Mouse (Mus musculus): ENCODE data around the gene Kcna6. TPM values are rescaled to one million over a fixed set of nuclear protein-coding genes. Genes with fewer than 3 reads are reported as not detected.
A peak's percentile ranks its signal among the peaks of the same experiment; 100 is the strongest.

The Kcna6 gene
- total and polyA plus RNA-seq, 2 experiments from 2014 or later = 19.9 to 49.6 TPM

DNA sequence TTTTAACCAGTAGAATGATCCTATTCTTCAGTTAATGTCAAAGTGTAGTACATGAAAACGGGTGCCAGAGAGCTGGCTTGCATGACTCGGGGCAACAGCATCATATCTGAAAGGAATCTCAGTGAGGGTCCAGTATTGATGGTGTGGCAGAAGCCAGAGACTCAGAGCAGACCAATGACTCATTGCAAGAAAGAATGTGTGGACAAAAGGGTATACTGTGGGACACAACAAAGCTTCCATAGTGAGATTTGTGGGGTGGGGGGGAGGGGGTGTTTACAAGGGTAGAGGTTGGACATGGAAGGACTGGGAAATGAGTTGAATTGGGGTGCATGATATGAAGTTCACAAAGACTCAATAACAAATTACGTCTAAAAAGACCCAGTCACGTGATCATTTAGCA, 20.9 kb upstream of the Kcna6 start:
- DNase-seq = no peak
- Histone ChIP-seq H3K9me3 (ENCODE audit: low read length) (no peaks in the 10 kb centered on the region), H3K9ac (no peak overlapping the region), H3K4me1 (ENCODE audit: insufficient read depth) (peaks cover 3% of the 10 kb centered on the region; the same call in 1 of the 2 replicates), H3K36me3 (ENCODE audit: insufficient read depth) (no peaks in the 10 kb centered on the region), H3K27me3 (ENCODE audit: insufficient read depth, low read length) (no peaks in the 10 kb centered on the region), H3K27ac (ENCODE audit: low read depth, low read length) (no peak overlapping the region), H3K4me3 (ENCODE audit: low read depth, low read length) (no peak overlapping the region), H3K4me2 (ENCODE audit: low read depth) (no peak overlapping the region)
- TF ChIP-seq CTCF (IDR thresholded peaks at IDR 0.05; ENCODE audit: low read depth) = no peak
- no peak for ATAC-seq
- 84% methylated on average over 4 of the region's 4 CpGs for WGBS

DNA sequence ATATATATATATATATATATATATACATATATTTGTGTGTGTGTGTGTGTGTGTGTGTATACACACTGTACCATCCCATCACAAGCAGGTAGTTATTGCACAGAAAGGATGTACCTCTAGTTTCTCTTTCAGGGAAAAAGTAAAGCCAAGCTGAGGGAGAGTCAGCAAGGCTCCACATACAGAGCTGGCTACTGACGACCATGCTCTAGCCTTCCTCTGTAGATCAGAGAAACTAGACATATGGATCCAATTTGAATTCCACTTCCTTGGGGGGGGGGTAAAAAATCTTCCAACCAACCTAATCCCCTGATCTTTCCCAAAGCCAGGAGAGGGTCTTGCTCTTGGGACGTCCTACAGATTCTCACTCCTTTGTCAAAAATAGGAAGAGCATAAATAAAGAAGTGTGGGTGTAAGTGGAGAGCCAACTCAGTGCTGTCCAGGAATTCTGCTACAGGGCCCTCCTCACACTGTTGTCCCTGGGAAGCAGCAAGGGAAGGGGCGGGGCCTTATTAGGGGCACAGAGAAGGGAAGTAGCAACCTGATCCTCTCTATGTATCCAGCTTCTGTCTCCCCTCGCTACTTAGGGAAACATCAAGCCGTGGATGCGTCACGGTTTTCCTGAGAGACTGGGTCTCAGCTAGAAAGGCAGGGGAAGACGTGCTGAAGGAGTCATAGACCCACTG, 15.4 kb upstream of the Kcna6 start:
- Histone ChIP-seq H3K4me2 (ENCODE audit: low read depth) (no peak overlapping the region), H3K27ac (ENCODE audit: low read depth, low read length) (no peak overlapping the region), H3K4me3 (ENCODE audit: low read depth, low read length) (no peak overlapping the region), H3K27me3 (ENCODE audit: insufficient read depth, low read length) (no peaks in the 10 kb centered on the region), H3K9ac (no peak overlapping the region), H3K4me1 (ENCODE audit: insufficient read depth) (0 out of 2 replicates have a peak, but pooled peaks cover 3% of the 10 kb centered on the region), H3K9me3 (ENCODE audit: low read length) (no peaks in the 10 kb centered on the region), H3K36me3 (ENCODE audit: insufficient read depth) (no peaks in the 10 kb centered on the region)
- no peak for TF ChIP-seq CTCF (IDR thresholded peaks at IDR 0.05; ENCODE audit: low read depth)
- ATAC-seq (no peak), DNase-seq (no peak)
- 42% methylated on average over 8 of the region's 8 CpGs for WGBS

DNA sequence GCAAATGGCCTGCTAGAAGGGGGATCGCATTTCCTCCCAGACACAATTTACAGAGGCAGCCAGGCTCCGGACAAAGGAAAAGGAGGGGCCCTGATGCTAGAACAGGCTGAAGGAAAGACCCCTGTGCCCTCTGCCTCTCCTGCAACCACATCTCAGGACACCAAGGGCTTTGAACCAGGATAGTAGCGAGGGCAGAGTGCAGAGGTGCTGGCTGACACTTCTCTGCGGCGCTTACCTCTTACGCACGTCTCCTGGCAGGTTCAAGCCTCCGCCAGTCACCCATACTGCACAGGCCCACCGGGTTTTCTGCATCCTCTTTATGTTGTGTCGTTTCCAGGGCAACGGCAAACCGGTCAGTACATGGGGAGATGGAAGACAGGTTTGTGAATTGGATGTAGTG, 12.0 kb upstream of the Kcna6 start:
- no peak for TF ChIP-seq CTCF (IDR thresholded peaks at IDR 0.05; ENCODE audit: low read depth)
- H3K27ac ChIP-seq (ENCODE audit: low read depth, low read length) = peak overlapping the region; percentile 15; the same call in 1 of the 2 replicates
- DNase-seq = no peak
- H3K4me3 ChIP-seq (ENCODE audit: low read depth, low read length) = no peak overlapping the region
- H3K4me1 ChIP-seq (ENCODE audit: insufficient read depth) = 0 out of 2 replicates have a peak, but pooled peaks cover 3% of the 10 kb centered on the region
- no peaks in the 10 kb centered on the region for H3K27me3 ChIP-seq (ENCODE audit: insufficient read depth, low read length)
- 27% methylated on average over 12 of the region's 12 CpGs for WGBS
- H3K36me3 ChIP-seq (ENCODE audit: insufficient read depth) = no peaks in the 10 kb centered on the region
- peak; percentile 85 for ATAC-seq
- no peaks in the 10 kb centered on the region for H3K9me3 ChIP-seq (ENCODE audit: low read length)
- no peak overlapping the region for H3K9ac ChIP-seq
- H3K4me2 ChIP-seq (ENCODE audit: low read depth) = peak overlapping the region; percentile 23; the same call in 1 of the 2 replicates

DNA sequence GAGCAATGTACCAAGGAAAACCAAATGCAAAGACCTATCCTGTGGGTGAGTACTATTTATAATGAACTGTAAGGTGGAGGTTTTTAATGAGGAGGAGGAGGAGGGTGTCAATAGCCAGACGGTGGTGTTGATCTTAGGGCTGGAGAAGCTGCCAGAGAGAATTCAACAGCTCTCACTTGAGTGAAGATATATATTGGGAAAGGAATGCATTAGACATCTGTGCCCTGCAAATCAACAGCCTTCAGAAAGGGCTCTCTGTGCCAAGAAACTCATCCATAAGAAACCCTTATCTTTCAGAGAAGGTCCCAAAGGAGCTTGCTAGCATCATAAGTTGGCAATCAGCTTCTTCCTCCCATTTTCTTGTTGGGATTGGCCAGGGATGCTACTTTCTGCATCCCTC, 5.4 kb upstream of the Kcna6 start:
- DNase-seq = no peak
- H3K36me3 ChIP-seq (ENCODE audit: insufficient read depth) = no peaks in the 10 kb centered on the region
- H3K4me1 ChIP-seq (ENCODE audit: insufficient read depth) = no peaks in the 10 kb centered on the region
- H3K4me2 ChIP-seq (ENCODE audit: low read depth) = no peak overlapping the region
- H3K4me3 ChIP-seq (ENCODE audit: low read depth, low read length) = no peak overlapping the region
- WGBS = 29% methylated on average over 1 of the region's 1 CpGs
- H3K27me3 ChIP-seq (ENCODE audit: insufficient read depth, low read length) = no peaks in the 10 kb centered on the region
- TF ChIP-seq CTCF (IDR thresholded peaks at IDR 0.05; ENCODE audit: low read depth) = no peak
- peak; percentile 38; the same call in 1 of the 2 replicates for ATAC-seq
- H3K27ac ChIP-seq (ENCODE audit: low read depth, low read length) = no peak overlapping the region
- no peaks in the 10 kb centered on the region for H3K9me3 ChIP-seq (ENCODE audit: low read length)
- no peak overlapping the region for H3K9ac ChIP-seq

DNA sequence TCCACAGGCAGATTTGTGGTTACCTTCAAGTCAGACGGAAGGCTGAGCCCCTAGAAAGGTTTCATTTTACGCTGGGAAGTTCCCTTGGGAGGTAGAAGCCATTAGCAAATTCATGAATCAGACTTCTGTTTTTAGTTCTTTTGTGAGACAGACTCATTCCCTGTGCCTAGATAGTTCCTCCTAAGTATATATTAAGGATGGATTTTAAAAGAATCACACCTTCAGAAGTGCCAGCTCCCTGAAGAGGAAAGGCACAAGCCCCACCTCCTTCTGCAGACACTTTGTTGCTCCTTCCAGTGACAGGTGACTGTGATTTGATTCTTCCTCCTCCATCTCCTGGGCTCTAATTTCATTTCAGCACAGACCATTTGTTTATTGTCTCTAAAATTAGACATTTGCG, 2.1 kb upstream of the Kcna6 start:
- Histone ChIP-seq H3K9ac (no peak overlapping the region), H3K27ac (ENCODE audit: low read depth, low read length) (0 out of 2 replicates have a peak overlapping the region, but pooled peaks have one; percentile 21), H3K27me3 (ENCODE audit: insufficient read depth, low read length) (no peaks in the 10 kb centered on the region), H3K4me1 (ENCODE audit: insufficient read depth) (no peaks in the 10 kb centered on the region), H3K4me2 (ENCODE audit: low read depth) (no peak overlapping the region), H3K4me3 (ENCODE audit: low read depth, low read length) (no peak overlapping the region), H3K36me3 (ENCODE audit: insufficient read depth) (no peaks in the 10 kb centered on the region; the same call in 1 of the 2 replicates), H3K9me3 (ENCODE audit: low read length) (no peaks in the 10 kb centered on the region)
- no peak for ATAC-seq
- 69% methylated on average over 3 of the region's 3 CpGs for WGBS
- TF ChIP-seq CTCF (IDR thresholded peaks at IDR 0.05; ENCODE audit: low read depth) = no peak
- DNase-seq = no peak

DNA sequence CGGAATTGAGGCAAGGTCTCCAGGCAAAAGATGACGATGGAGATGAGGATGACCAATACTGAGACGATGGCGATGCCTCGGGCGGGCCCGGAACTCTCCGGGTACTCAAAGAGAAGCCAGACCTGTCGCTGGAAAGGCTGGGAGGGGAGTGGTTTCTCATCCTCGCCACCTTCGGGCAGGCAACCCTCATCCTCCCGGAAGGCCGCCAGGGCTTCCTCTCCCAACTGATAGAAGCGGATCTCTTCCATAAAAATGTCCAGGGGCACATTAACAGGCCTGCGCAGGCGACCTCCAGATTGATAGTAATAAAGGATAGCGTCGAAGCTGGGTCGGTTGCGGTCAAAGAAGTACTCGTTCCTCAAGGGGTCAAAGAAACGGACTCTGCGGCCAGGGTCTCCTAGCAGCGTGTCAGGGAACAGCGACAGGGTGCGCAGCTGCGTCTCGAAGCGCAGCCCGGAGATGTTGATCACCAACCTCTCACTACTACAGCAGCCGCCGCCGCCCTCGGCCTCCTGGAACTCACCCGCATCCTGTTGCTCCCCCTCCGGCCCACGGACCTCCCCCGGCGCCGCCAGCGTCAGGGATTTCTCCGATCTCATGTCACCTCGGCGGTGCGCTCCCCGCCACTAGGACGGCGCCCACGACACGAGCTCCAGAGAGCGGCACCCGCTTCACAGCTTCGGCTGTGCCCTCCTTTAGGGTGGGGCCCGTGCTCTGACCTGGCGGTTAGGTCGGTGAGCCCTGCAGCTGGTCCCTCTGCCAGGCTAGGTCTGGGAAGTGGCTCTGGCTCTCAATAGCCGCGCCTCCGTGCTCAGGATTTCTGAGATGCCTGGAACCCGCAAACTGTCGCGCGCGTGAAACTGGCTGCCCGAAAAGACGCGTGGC, 906 bp downstream of the Kcna6 start:
- peaks cover 21% of the 10 kb centered on the region for H3K4me1 ChIP-seq (ENCODE audit: insufficient read depth)
- peak overlapping the region; percentile 85 for H3K4me2 ChIP-seq (ENCODE audit: low read depth)
- no peaks in the 10 kb centered on the region for H3K27me3 ChIP-seq (ENCODE audit: insufficient read depth, low read length)
- no peaks in the 10 kb centered on the region for H3K9me3 ChIP-seq (ENCODE audit: low read length)
- H3K27ac ChIP-seq (ENCODE audit: low read depth, low read length) = peak overlapping the region; percentile 77
- DNase-seq (peak; percentile 62), ATAC-seq (peak; percentile 19)
- H3K9ac ChIP-seq = peak overlapping the region; percentile 66
- no peaks in the 10 kb centered on the region; the same call in 1 of the 2 replicates for H3K36me3 ChIP-seq (ENCODE audit: insufficient read depth)
- peak; percentile 45 for TF ChIP-seq CTCF (IDR thresholded peaks at IDR 0.05; ENCODE audit: low read depth)
- peak overlapping the region; percentile 63 for H3K4me3 ChIP-seq (ENCODE audit: low read depth, low read length)
- 2% methylated on average over 67 of the region's 67 CpGs for WGBS

DNA sequence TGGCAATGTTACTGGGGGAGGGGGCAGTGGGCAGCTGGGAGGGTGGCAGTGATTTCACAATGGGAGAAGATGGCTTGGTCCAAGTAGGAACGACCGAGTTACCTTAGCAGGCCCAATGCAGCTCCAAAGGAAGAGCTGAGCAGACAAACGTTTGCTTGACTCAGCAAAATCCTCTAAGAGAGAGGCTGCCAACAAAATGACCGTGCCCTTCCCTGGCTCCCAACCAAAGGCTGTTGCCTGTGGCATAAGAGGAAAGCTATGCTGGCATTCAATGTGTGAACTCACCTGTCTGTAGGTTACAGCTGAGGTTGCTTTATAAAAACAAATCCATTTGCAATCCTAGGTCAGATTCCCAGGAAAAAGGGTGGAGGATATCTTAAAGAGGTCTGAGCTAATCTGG, 3.5 kb downstream of the Kcna6 start:
- 55% methylated on average over 4 of the region's 4 CpGs for WGBS
- TF ChIP-seq CTCF (IDR thresholded peaks at IDR 0.05; ENCODE audit: low read depth) = no peak
- Histone ChIP-seq H3K4me1 (ENCODE audit: insufficient read depth) (peaks cover 31% of the 10 kb centered on the region), H3K36me3 (ENCODE audit: insufficient read depth) (no peaks in the 10 kb centered on the region; the same call in 1 of the 2 replicates), H3K27ac (ENCODE audit: low read depth, low read length) (no peak overlapping the region), H3K27me3 (ENCODE audit: insufficient read depth, low read length) (no peaks in the 10 kb centered on the region), H3K9ac (no peak overlapping the region), H3K4me3 (ENCODE audit: low read depth, low read length) (no peak overlapping the region), H3K4me2 (ENCODE audit: low read depth) (peak overlapping the region; percentile 43), H3K9me3 (ENCODE audit: low read length) (no peaks in the 10 kb centered on the region)
- DNase-seq = no peak
- ATAC-seq = no peak
